Mouse (Mus musculus): Measurements from ENCODE around the gene Xcr1.
A peak's percentile ranks its signal among the peaks of the same experiment; 100 is the strongest.

Gene Xcr1

GRCm38 (mm10) chr9:123861929-123862328 is at the start of gene Xcr1:
TSS of gene Xcr1 (minus strand) at chr9:123862029.
- DNase-seq: no peak

- DNase-seq: no peak
Observed at GRCm38 (mm10) chr9:123872049-123872448, 10.2 kb upstream of the Xcr1 start.

GRCm38 (mm10) chr9:123869167-123869784 is 7.4 kb upstream of the Xcr1 start:
- no peak for DNase-seq

GRCm38 (mm10) chr9:123863641-123864040 is 1.8 kb upstream of the Xcr1 start:
- no peak for DNase-seq

- no peak for DNase-seq
Observed at GRCm38 (mm10) chr9:123862895-123863616, 1.2 kb upstream of the Xcr1 start.

- DNase-seq: no peak
Observed at GRCm38 (mm10) chr9:123856836-123857235, 5.0 kb downstream of the Xcr1 start.

GRCm38 (mm10) chr9:123852449-123853390 is 9.1 kb downstream of the Xcr1 start:
- DNase-seq: peak; percentile 38

- peak; percentile 98 for DNase-seq
Observed at GRCm38 (mm10) chr9:123851713-123852448, 9.9 kb downstream of the Xcr1 start, which contains the start of gene Fyco1. TSS of gene Fyco1 (minus strand) at chr9:123851899.

- DNase-seq: no peak
Observed at GRCm38 (mm10) chr9:123851062-123851712, 10.6 kb downstream of the Xcr1 start.

- peak; percentile 36 for DNase-seq
Observed at GRCm38 (mm10) chr9:123850705-123851061, 11.1 kb downstream of the Xcr1 start.

- DNase-seq: peak; percentile 33
Observed at GRCm38 (mm10) chr9:123849976-123850695, 11.7 kb downstream of the Xcr1 start.

- DNase-seq: no peak
Observed at GRCm38 (mm10) chr9:123846490-123846889, 15.3 kb downstream of the Xcr1 start.

GRCm38 (mm10) chr9:123845120-123845519 is 16.7 kb downstream of the Xcr1 start:
- DNase-seq: no peak

- no peak for DNase-seq
Observed at GRCm38 (mm10) chr9:123844468-123844867, 17.4 kb downstream of the Xcr1 start.

GRCm38 (mm10) chr9:123840243-123840642 is 21.6 kb downstream of the Xcr1 start:
- DNase-seq: no peak

GRCm38 (mm10) chr9:123835851-123836250 is 26.0 kb downstream of the Xcr1 start:
- DNase-seq: no peak

- DNase-seq: peak; percentile 93
Observed at GRCm38 (mm10) chr9:123828916-123829315, 32.9 kb downstream of the Xcr1 start.

GRCm38 (mm10) chr9:123826631-123827030 is 35.2 kb downstream of the Xcr1 start:
- no peak for DNase-seq

- no peak for DNase-seq
Observed at GRCm38 (mm10) chr9:123818601-123819000, 43.2 kb downstream of the Xcr1 start.

GRCm38 (mm10) chr9:123815996-123816395 is 45.8 kb downstream of the Xcr1 start:
- DNase-seq: peak; percentile 25

GRCm38 (mm10) chr9:123815444-123815843 is 46.4 kb downstream of the Xcr1 start:
- DNase-seq: no peak

All from cerebellum, adult 11-12 months (tissue).